Mouse (Mus musculus): ENCODE data around the gene Slc7a5.

Slc7a5 gene

GRCm38 (mm10) chr8:121907587-121908248, at the start of gene Slc7a5:
Slc7a5 (minus strand) TSS chr8:121907694.
- in situ Hi-C loops (cut with MboI, MseI): loop anchor here in 1 of 2 experiments (25.0 kb wide), 1 partner anchor 320 kb away; the partner anchor contains the start of genes Fbxo31 and Map1lc3b

DNA sequence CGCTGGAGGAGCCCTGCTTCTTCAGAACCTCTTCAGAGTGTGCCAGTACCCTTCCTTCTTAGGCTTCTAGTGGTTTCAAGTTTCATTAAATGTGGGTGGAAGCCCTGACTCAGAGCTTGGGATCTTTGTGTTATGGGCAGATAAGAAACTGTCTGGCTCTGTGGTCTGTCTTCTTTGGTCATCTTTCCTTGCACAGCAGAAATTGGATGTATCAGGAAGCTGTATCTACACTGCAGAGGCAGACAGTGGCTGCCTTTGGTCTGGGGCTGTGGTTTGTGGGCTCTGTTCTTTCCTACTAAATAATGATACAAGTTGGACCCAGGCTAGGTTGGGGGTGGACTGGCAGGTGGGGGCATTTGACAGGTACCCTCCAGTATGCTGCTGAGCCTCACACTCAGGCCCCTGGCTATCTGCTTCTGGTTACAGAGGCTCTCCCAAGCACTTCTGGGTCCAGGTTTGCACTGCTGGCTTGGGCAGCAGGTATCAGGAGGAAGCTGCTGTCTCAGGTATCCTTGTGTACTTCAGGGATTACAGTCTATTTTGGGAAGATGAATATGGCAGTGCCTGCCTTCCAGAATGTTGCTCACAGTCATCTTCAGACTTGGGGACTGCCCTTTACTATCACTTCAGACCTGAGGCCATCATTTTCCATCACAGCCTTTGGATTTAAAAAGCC, 48.5 kb upstream of the Slc7a5 start:
- in situ Hi-C loops (cut with MboI, MseI): no loop called here

DNA sequence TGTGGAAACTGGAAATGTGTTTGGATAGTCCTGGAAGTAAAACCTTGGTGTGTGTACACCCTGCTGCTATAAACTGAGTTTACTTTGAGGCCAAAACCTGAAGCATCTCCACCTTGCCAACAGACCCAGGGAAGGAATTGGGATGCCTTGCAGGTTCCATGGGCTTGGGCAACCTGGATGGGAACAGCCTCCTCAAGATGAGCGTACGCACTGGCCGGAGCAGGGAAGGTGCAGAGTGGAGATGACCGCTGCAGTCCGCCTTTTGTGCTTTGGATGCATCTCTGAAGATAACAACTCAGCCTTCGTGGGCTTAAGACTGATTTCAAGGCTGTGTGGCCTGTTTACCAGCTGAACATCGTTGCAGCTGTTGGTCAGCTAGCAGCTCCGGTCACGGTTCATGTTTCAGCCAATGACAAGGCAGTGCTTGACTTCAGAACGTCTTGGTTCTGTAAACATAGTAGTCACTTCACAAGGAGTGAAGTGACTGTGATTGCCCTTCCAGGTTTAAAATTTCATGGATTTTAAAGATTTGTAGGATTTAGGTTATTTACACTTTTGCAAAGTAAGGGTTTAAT, 47.6 kb upstream of the Slc7a5 start:
- in situ Hi-C loops (cut with MboI, MseI): no loop called here

DNA sequence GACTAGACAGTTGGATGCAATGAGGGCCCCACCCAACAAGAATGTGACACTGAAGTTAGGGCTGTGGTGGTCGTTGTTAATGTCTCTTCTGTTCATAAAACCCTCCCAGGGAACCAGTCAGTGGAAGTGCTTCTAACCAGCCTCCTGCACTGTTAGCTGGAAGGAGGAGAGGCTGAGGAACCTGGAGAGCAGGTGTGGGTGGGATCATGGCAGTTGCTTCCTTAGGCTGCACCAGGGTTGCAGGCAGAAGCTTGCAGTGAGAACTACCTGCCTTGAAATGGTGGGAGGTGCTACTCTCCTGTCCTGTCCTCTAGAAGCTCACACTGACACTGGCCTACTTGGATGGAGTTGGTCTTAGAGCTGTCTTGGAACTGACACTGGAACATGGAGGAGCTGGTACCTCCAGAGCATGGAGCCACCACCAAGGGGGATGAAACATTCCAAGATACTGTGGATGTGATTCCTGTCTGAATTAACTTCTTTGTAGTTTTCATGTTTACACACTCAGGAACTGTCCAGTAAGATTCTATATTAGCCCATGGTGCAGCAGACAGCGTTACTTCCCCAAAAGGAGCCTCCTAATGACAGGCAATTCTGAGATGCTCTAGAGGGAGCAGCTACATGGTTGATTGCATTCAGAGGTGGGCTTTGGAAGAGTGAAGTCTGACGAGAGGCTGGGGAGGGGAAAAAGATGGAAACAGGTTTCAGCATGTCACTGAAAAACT, 46.5 kb upstream of the Slc7a5 start:
- in situ Hi-C loops (cut with MboI, MseI): no loop called here

GRCm38 (mm10) chr8:121952800-121953199, 45.3 kb upstream of the Slc7a5 start:
- in situ Hi-C loops (cut with MboI, MseI): no loop called here

DNA sequence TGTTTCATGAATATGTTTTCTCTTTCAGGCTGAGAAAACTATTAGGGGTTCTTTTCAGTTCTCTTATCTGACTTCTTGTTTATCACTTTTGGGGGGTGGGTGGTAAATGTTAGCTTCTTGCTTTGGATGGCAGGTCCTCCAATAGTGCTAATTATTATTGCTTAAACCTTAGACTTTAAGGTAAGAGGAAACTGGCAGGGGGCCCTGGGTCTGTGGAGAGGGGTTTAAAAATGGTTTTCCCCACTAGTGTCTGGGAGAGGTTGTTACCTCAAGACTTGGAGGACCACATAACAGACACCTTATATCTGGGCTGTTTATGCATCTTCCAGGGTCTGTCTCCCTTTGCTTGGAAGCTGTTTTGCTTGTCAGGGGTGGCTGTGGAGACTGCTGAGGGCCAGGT, 44.6 kb upstream of the Slc7a5 start:
- in situ Hi-C loops (cut with MboI, MseI): no loop called here

DNA sequence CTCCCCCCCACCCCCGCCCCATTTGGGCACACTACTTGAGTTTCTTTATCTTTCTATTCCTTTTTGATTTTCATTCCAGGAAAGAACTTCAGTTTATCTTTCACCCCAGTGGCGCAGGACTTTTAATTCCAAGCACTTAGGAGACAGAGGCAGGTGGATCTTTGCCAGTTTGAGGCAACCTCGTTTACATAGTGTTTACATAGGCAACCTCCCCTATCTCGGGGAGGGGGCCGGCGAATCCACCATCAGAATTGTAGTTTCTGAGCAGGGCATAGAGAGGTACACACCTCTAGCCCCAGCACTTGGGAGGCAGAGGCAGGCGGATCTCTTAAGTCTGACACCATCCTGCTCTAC, 44.1 kb upstream of the Slc7a5 start:
- in situ Hi-C loops (cut with MboI, MseI): no loop called here

- in situ Hi-C loops (cut with MboI, MseI): no loop called here
Measured at GRCm38 (mm10) chr8:121950749-121951655, 43.5 kb upstream of the Slc7a5 start.

DNA sequence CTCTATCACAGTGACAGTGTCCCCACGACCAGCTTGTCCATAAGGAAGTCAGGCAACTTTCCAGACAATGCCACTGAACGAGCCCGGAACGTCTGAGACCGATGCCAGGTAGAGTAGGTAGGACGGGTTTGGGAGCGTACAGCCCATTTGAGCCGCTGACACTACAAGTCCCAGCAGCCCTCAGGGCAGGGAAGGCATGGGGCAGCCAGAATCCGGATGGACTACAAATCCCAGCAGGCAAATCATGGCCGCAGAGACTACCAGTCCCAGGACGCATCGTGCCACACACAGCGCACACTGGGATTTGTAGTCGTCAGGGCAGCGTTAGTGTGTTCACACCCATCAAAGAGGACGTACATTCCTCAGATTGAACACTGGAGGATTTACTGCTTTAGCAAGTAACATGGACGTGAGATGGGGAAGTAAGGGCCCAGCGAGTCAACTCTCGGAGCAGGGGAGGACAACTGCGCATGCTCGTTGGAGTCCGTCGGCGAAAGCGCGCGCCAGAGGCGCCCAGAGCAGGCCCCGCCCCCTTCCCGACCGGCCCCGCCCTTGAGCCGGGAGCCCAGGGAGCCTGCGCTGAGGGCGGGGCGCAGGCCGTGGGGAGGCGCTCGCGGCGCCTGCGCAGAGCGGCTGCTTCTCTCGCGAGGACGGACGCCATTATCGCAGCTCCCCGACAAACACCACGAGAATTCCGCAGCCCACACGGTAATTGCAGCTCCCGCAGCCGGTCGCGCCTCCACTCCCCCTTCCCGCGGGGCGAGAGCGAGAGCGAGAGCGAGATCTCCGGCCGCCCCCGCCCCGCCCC, 42.7 kb upstream of the Slc7a5 start:
- in situ Hi-C loops (cut with MboI, MseI): loop anchor here in 1 of 2 experiments (5.0 kb wide), 1 partner anchor 48 kb away; no protein-coding TSS in a partner anchor

DNA sequence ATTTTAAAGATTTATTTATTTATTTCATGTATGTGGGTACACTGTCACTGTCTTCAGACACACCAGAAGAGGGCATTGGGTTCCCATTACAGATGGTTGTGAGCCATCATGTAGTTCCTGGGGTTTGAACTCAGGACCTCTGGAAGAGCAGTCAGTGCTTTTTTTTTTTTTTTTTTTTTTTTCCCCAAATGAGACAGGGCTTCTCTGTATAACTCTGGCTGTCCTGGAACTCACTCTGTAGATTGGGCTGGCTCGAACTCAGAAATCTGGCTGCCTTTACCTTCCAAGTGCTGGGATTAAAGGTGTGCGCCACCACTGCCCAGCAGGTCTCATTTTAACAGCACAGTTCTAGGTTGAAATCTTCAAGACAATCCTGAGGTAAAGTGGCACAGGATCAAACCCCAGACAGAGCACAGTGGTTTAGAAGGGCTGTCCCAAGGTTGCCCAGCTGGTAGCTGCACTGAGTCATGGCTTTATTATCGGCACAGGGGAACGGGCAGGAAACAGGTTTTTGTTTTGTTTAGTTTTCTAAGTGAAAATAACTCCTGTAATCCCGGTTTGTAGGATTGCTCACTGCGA, 41.8 kb upstream of the Slc7a5 start, which contains the start of gene Banp:
Gene Banp (plus strand): TSS at position 529 of the 579 bp plus-strand sequence.
- in situ Hi-C loops (cut with MboI, MseI): loop anchor here in 1 of 2 experiments (5.0 kb wide), 1 partner anchor 47 kb away; no protein-coding TSS in a partner anchor

DNA sequence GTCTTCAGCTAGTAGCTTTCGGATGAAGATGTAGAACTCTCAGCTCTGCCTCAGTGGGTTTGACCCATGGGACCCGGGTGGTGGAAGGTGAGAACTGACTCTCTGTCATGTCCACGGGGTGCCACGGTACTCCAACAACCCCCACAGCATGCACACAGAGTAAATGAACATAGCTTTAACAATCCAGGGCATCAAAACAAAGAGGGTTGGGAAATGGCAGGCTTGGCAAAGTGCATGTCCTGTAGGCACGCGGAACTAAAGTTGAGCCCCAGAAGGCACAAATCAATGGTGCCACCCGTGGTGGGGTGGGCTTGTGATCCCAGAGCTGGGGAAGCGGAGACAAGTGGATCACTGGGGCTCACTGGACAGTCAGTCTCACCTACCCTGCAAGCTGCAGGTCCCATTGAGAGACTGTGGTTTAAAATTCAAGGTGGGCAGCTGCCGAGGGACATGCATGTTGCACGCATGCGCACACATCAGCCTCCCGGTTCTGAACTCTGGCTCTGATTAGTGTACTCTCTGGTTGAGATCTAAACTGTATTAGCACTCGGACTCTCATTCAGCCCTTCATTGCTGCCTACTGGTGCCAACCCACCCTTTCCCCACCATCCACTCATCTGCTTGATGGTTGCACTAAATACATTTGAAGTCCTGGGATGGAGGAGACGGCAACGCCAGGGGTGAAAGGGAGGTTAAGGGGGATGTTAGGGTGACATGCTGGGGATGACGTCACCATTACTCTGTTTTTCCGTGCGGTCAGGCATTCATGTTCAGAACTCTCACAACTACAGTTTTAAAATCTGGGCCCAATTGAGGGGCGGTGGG, 41.0 kb upstream of the Slc7a5 start:
- in situ Hi-C loops (cut with MboI, MseI): loop anchor here in 1 of 2 experiments (5.0 kb wide), 1 partner anchor 46 kb away; no protein-coding TSS in a partner anchor

DNA sequence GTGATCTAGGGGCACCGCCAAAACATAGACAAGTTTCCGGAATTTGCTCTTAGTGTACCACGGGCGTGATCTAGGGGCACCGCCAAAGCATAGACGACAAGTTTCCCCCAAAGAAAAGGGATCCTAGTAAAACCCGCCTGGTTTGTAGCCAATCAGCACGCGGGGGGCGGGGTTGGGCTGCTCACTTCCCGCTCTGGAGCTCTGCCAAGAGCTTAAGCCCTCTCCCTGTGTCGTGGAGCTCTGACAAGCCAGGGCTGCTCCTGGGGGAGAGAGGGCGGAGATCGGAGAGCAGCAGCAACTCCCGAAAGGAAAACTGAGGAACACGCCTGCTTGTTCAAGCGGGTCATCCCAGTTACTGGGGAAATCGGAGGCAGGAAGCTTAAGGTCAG, 40.3 kb upstream of the Slc7a5 start:
- in situ Hi-C loops (cut with MboI, MseI): loop anchor here in 1 of 2 experiments (5.0 kb wide), 1 partner anchor 45 kb away; no protein-coding TSS in a partner anchor

DNA sequence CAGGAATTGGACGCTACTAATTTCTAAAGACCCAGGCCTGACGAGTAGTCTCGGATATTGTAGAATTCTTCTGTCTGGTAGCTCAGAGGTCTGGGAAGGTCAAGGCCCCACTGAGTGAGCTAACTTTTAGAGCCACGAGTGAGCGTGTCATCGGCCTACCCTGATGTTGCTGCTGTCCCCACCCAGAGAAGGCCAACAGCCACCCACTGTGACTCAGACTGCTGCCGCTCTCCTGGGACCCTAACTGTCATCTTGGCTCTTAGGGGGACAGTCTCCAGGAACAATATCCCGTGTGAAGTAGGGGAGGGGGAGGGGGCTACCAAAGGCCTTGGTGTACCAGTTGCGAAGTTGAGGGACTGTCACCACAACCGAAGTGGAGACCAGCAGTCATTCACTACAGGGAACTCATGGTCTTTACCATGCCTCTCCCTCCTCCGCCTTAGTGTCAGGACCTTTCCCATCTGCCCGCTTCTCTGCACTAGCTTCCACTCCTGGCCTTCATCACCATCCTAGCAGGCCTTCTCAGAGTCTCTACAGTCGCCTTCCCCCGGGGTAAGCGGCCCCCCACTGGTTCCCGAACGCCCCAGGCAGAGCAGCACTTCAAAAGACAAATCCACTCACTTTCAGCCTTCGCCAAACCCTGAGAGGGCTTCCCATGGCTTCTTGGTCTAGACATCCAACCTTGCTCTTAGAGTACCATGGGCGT, 39.7 kb upstream of the Slc7a5 start:
- in situ Hi-C loops (cut with MboI, MseI): loop anchor here in 1 of 2 experiments (5.0 kb wide), 1 partner anchor 45 kb away; no protein-coding TSS in a partner anchor

GRCm38 (mm10) chr8:121946351-121946750, 38.9 kb upstream of the Slc7a5 start:
- in situ Hi-C loops (cut with MboI, MseI): loop anchor here in 1 of 2 experiments (5.0 kb wide), 1 partner anchor 44 kb away; no protein-coding TSS in a partner anchor

DNA sequence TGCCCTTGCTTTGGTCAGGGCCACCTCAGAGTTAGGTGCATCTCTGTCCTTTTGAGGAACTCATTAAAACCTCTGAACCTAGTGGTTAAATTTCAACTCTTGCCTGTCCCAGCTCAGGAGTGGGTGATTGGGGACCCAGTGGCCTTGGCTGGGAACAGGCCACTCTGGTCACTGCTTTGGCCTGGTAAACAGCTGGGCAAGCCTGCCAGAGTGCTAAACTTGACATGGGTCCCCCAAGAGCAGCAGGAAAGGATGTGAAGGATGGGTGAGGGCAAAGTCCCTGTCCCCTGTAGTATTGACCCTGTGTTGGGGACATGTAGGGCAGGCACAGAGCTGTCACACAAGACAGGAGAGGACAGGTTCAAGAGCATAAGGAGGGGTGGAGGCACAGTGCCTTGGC, 37.3 kb upstream of the Slc7a5 start, which contains the start of gene Car5a:
Gene Car5a (minus strand): TSS at position 74 of the 400 bp plus-strand sequence.
- in situ Hi-C loops (cut with MboI, MseI): loop anchor here in 1 of 2 experiments (5.0 kb wide), 1 partner anchor 43 kb away; no protein-coding TSS in a partner anchor

GRCm38 (mm10) chr8:121943716-121944115, 36.2 kb upstream of the Slc7a5 start:
- in situ Hi-C loops (cut with MboI, MseI): no loop called here

DNA sequence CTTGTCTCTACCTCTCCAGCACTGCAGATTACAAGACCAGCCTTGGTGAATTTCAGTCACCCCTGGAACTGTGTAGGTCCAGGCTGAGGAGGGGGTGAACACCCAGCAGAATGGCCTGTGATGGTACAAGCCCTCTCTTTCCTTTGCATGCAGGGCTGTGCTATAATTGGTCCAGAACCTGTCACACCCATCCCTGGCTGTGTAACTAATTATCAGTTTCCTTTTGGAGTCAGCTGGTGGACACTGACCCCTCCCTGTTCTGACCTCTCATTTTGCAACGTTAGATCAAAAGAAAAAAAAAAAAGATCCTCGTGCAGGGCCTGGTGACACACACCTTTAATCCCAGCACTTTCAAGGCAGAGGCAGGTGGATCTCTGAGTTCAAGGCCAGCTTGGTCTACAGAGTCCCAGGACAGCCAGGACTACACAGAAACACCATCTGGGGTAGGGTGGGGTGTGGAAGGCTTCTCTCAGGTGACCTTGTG, 35.6 kb upstream of the Slc7a5 start:
- in situ Hi-C loops (cut with MboI, MseI): no loop called here
